24 mouse cellular contexts compared by ENCODE assay signal in genomic region chr11:114922439-114922838, GRCm38 (mm10). TPM values are rescaled to one million over a fixed set of nuclear protein-coding genes. Genes with fewer than 3 reads are reported as not detected.
DNase-seq lines count a peak whose midpoint lies in the region; TF ChIP-seq lines count a peak whose summit lies in the region.
"Had no signal": no experiment of that assay in that cellular context is flagged by ENCODE, and none has a peak within 500 bp of the region (broad histone marks: within the 10 kb centered on the region; RNA-seq: fewer than 3 reads in every experiment).

No protein-coding gene starts in this region.

- WGBS in cerebellum, adult 2 months, result 28% methylated on average over 4 of the region's 4 CpGs

- intact Hi-C loops in left cerebral cortex, postnatal 14 days (cut with DNase I), result no loop called here

- TF ChIP-seq POLR2A in cerebellum, adult 2 months (IDR thresholded peaks at IDR 0.05; ENCODE audit: borderline replicate concordance, insufficient read depth, low read length), result peak; percentile 19; the same call in 1 of the 2 replicates

- TF ChIP-seq CTCF in cerebellum, adult 2 months (IDR thresholded peaks at IDR 0.05; ENCODE audit: borderline replicate concordance, insufficient read depth, low read depth, low read length), result no peak

- peaks cover 4% of the 10 kb centered on the region for H3K4me1 ChIP-seq in cerebellum, adult 2 months (ENCODE audit: control insufficient read depth, insufficient read depth, low read length)
- H3K4me1 ChIP-seq: embryonic facial prominence, embryonic 15.5 days; heart, embryonic 15.5 days; limb, embryonic 10.5 days; liver, embryonic 13.5 days had no signal

- no peak overlapping the region for H3K4me3 ChIP-seq in cerebellum, adult 2 months (replicated peaks; ENCODE audit: insufficient read depth, low read depth, low read length)
- H3K4me3 ChIP-seq: embryonic facial prominence, embryonic 15.5 days; heart, embryonic 15.5 days; limb, embryonic 10.5 days; liver, embryonic 13.5 days had no signal

- no peaks in the 10 kb centered on the region for H3K27me3 ChIP-seq in cerebellum, adult 2 months (ENCODE audit: control insufficient read depth, insufficient read depth, low read length)
- H3K27me3 ChIP-seq: embryonic facial prominence, embryonic 15.5 days; heart, embryonic 15.5 days; liver, embryonic 13.5 days had no signal

- no peak overlapping the region for H3K27ac ChIP-seq in cerebellum, adult 2 months (ENCODE audit: insufficient read depth, low read length)
- H3K27ac ChIP-seq: embryonic facial prominence, embryonic 15.5 days; heart, embryonic 15.5 days; limb, embryonic 10.5 days; liver, embryonic 13.5 days had no signal

- DNase-seq in frontal cortex, postnatal 36 days (ENCODE audit: low spot score in 2 of 2), result peak; percentile 58 to 77
- DNase-seq in frontal cortex, postnatal 10 days (ENCODE audit: low spot score in 2 of 2), result no peak
- peak; percentile 33 for DNase-seq in 3134 (ENCODE audit: extremely low read depth, insufficient read length, low spot score)
- DNase-seq in cerebellum, adult 2 months, result peak; percentile 87 to 91
- DNase-seq in left cerebral cortex, postnatal 14 days (ENCODE audit: low spot score in 2 of 2), result peak; percentile 39 to 46
- no peak for DNase-seq in spleen, postnatal 4 days (ENCODE audit: low spot score in 2 of 2)
- DNase-seq in spleen, adult 12 weeks (ENCODE audit: low spot score), result no peak
- no peak for DNase-seq in embryo, embryonic 10.5 days (ENCODE audit: low spot score)
- DNase-seq: adrenal gland, postnatal 36 days; kidney, adult 2 months; kidney, postnatal 36 days; liver, embryonic 13.5 days; lung, postnatal 14 days; thymus, adult 18-20 months had no signal

RNA-seq across cellular contexts. Expression of gene Cd300lb, which starts 11.7 kb away (rescaled TPM):
- polyA plus RNA-seq in cerebellum, adult 2 months (2012; rRNA removed), result 0.44 and 0.71 TPM in 2 replicates
- not detected for total RNA-seq in left cerebral cortex, postnatal 14 days (2021)
- total RNA-seq: MEL had no signal
- polyA plus RNA-seq: hindbrain, embryonic 16.5 days; limb, embryonic 10.5 days had no signal

RNA-seq across cellular contexts. Expression of gene Cd300a, which starts 32.6 kb away (rescaled TPM):
- polyA plus RNA-seq in cerebellum, adult 2 months (2012; rRNA removed), result 5.2 and 6.5 TPM in 2 replicates
- under 1 TPM; 0.51 to 0.68 TPM for total RNA-seq in left cerebral cortex, postnatal 14 days (2021)
- total RNA-seq: MEL had no signal

RNA-seq across cellular contexts. Expression of gene Cd300c, which starts 46.5 kb away (rescaled TPM):
- 0.18 TPM in 1 of 2 replicates, not detected in the other for polyA plus RNA-seq in cerebellum, adult 2 months (2012; rRNA removed)
- not detected for total RNA-seq in left cerebral cortex, postnatal 14 days (2021)
- total RNA-seq: adrenal gland, postnatal 36 days; common myeloid progenitor, adult 5-6 weeks; gastrocnemius, postnatal 4 days; MEL had no signal
- polyA plus RNA-seq: activated CD4-positive, CD25-positive, alpha-beta regulatory T cell, adult 4 months; embryonic facial prominence, embryonic 15.5 days; forebrain, embryonic 16.5 days; heart, embryonic 15.5 days; hindbrain, embryonic 16.5 days; limb, embryonic 10.5 days; midbrain, embryonic 11.5 days had no signal

Comparison
In these comparisons a context has a peak if more than half of its experiments do, and no peak if none do; other contexts are left out.
1. DNase-seq: peak in frontal cortex, postnatal 36 days (2 of 2), 3134 (single experiment), cerebellum, adult 2 months (2 of 2) and left cerebral cortex, postnatal 14 days (2 of 2); none in frontal cortex, postnatal 10 days (0 of 2), spleen, postnatal 4 days (0 of 2), spleen, adult 12 weeks (single experiment) and embryo, embryonic 10.5 days (single experiment).